Mouse (Mus musculus) natural killer cell, adult 2 months (primary cell): ENCODE data around the gene Btbd35f5.
"Not testable (repeated sequence)": the region's sequence is repeated elsewhere in the genome, so short reads cannot be mapped to it uniquely, and the experiment has no call there.

Source experiments
- DNase-seq, 2 experiments: peaks; one replicate each; pipeline ENCODE4 v3.0.0; 2022; ENCODE audit warnings: low spot score in 2 of 2

Gene Btbd35f5

DNA sequence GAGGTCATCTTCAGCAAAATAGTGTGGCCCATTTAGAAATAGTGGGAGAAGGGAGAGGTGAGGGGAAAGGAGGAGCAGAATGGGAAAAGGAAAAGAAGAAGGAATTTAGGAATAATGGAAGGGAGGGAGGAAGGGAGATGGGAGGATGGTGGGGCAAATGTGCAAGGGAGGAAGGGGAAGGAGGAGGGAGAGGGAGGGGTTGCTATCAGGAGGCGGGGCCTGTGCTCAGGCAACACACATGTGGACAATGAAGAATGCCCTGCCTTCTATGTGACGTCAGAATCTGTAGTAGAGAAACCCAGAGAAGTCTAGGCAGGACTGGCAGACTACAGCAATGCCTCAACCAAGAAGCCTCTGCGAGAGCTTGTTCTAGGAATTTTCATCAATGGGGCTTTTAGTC lies at the start of gene Btbd35f5:
Gene Btbd35f5, plus strand, starts transcription at position 301 of the 400 bp plus-strand sequence.
- DNase-seq, result not testable (repeated sequence)

DNA sequence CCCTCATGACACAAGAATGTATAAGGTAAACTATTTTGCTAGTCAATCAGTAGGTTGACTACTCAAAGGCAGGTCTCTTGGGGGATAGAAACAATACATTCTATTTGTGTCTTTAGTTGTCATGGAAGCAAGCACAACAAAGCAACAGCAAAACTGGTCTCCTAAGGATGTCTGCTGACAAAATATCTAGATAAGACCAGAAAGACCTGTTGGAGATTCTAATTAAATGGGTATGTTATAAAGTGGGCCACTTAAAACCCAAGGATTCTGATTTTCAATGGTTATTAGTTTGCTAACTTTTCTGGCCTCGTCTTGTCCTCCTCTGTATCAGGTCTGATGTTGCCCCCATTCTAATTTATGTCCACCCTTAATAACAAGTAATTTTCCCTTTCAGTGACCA lies 32.2 kb upstream of the Btbd35f5 start, which contains the start of gene Gm21789:
Gene Gm21789, plus strand, starts transcription at position 301 of the 400 bp plus-strand sequence.
- DNase-seq, result not testable (repeated sequence)
